Mouse (Mus musculus) megakaryocyte progenitor cell, adult 5-6 weeks (primary cell): ENCODE data around the gene BC067074. TPM values are rescaled to one million over a fixed set of nuclear protein-coding genes. Genes with fewer than 3 reads are reported as not detected.
"Not testable (repeated sequence)": the region's sequence is repeated elsewhere in the genome, so short reads cannot be mapped to it uniquely, and the experiment has no call there.

ENCODE experiments used
- ATAC-seq: replicated peaks from 2 replicates; pipeline ENCODE4 v1.8.0; 2016; ENCODE audit warnings: mild to moderate bottlenecking, moderate TSS enrichment, inconsistent platforms; ENCODE audit not compliant: poor library complexity
- total RNA-seq, 2 experiments: library from RNA; stranded (forward) in 1 of 2; stranded (reverse) in 1 of 2; fragments of 157-497, 149-512 nt in 1 of 2; fragments of 200-1000 nt in 1 of 2; gene quantifications; 2 replicates each; pipeline versions ENCODE4 v1.2.3 to v1.2.4; 2015 to 2017

BC067074 gene
- 0.10 TPM in 1 of 2 replicates, not detected in the other for total RNA-seq (2015)
- 0.14 TPM in 1 of 2 replicates, not detected in the other for total RNA-seq (2017)

- peak; percentile 52 for ATAC-seq
Observed at GRCm38 (mm10) chr13:113292975-113293706, at the start of gene BC067074. BC067074 (plus strand) TSS chr13:113293159.

- ATAC-seq = no peak
Observed at GRCm38 (mm10) chr13:113245025-113245424, 47.9 kb upstream of the BC067074 start.

- not testable (repeated sequence) for ATAC-seq
Observed at GRCm38 (mm10) chr13:113252580-113252979, 40.4 kb upstream of the BC067074 start.

GRCm38 (mm10) chr13:113256766-113257165 is 36.2 kb upstream of the BC067074 start:
- no peak for ATAC-seq

GRCm38 (mm10) chr13:113257190-113257589 is 35.8 kb upstream of the BC067074 start:
- peak; percentile 57; the same call in 1 of the 2 replicates for ATAC-seq

- no peak for ATAC-seq
Observed at GRCm38 (mm10) chr13:113259237-113259636, 33.7 kb upstream of the BC067074 start.

- no peak for ATAC-seq
Observed at GRCm38 (mm10) chr13:113262822-113263221, 30.1 kb upstream of the BC067074 start.

GRCm38 (mm10) chr13:113265257-113265656 is 27.7 kb upstream of the BC067074 start:
- no peak for ATAC-seq

- ATAC-seq = peak; percentile 47
Observed at GRCm38 (mm10) chr13:113266495-113266951, 26.4 kb upstream of the BC067074 start.

- peak; percentile 79 for ATAC-seq
Observed at GRCm38 (mm10) chr13:113267204-113267603, 25.8 kb upstream of the BC067074 start.

GRCm38 (mm10) chr13:113269777-113270776 is 22.9 kb upstream of the BC067074 start:
- peak; percentile 86 for ATAC-seq

GRCm38 (mm10) chr13:113271189-113271588 is 21.8 kb upstream of the BC067074 start:
- no peak for ATAC-seq

- no peak for ATAC-seq
Observed at GRCm38 (mm10) chr13:113287141-113287540, 5.8 kb upstream of the BC067074 start.

GRCm38 (mm10) chr13:113288210-113289197 is 4.5 kb upstream of the BC067074 start:
- peak; percentile 66; the same call in 1 of the 2 replicates for ATAC-seq

- no peak for ATAC-seq
Observed at GRCm38 (mm10) chr13:113289760-113290159, 3.2 kb upstream of the BC067074 start.

GRCm38 (mm10) chr13:113292001-113292400 is 958 bp upstream of the BC067074 start:
- no peak for ATAC-seq

- no peak for ATAC-seq
Observed at GRCm38 (mm10) chr13:113293707-113294432, 911 bp downstream of the BC067074 start.

- ATAC-seq = no peak
Observed at GRCm38 (mm10) chr13:113295817-113296485, 3.0 kb downstream of the BC067074 start.

- no peak for ATAC-seq
Observed at GRCm38 (mm10) chr13:113306581-113306980, 13.6 kb downstream of the BC067074 start.
